Mouse (Mus musculus) heart, postnatal 0 days (tissue): ENCODE results near the gene Exoc3l. TPM values are rescaled to one million over a fixed set of nuclear protein-coding genes. Genes with fewer than 3 reads are reported as not detected.

ENCODE experiments used
- ATAC-seq: fragments of 200-750 bp; cut with Nextera tagmentation; 2 replicates; pipeline ENCODE4 v1.8.0; 2017; ENCODE audit warnings: low read depth, moderate number of reproducible peaks, moderate library complexity; ENCODE audit not compliant: insufficient read depth
- DNase-seq: peaks from one replicate; pipeline ENCODE4 v3.0.0-alpha.2; 2016; ENCODE audit warnings: low spot score
- H3K27ac ChIP-seq: fragments of 300-500 bp; sonication (generic); 2 replicates; pipeline ENCODE4 v1.5.1; 2014; ENCODE audit warnings: low read depth, mild to moderate bottlenecking
- H3K27me3 ChIP-seq: fragments of 300-500 bp; sonication (generic); 2 replicates; pipeline ENCODE4 v1.6.1; 2014; ENCODE audit warnings: low read length, mixed read lengths; ENCODE audit not compliant: control insufficient read depth, insufficient read depth
- H3K36me3 ChIP-seq: fragments of 300-500 bp; sonication (generic); replicated peaks from 2 replicates; pipeline ENCODE4 v1.6.1; 2014; ENCODE audit warnings: low read length, mixed read lengths; ENCODE audit not compliant: control insufficient read depth, insufficient read depth
- H3K4me1 ChIP-seq: fragments of 300-500 bp; sonication (generic); 2 replicates; pipeline ENCODE4 v1.6.1; 2014; ENCODE audit warnings: antibody characterized with exemption; ENCODE audit not compliant: control insufficient read depth, insufficient read depth
- H3K4me2 ChIP-seq: fragments of 300-500 bp; sonication (generic); 2 replicates; pipeline ENCODE4 v1.6.1; 2014; ENCODE audit warnings: low read depth, mild to moderate bottlenecking, low read length, moderate library complexity
- H3K4me3 ChIP-seq: fragments of 300-500 bp; sonication (generic); 2 replicates; pipeline ENCODE4 v1.5.1; 2014; ENCODE audit warnings: low read depth, low read length
- H3K9ac ChIP-seq: fragments of 300-500 bp; sonication (generic); replicated peaks from 2 replicates; pipeline ENCODE4 v1.6.1; 2014; ENCODE audit warnings: low read depth, low read length, mixed read lengths
- H3K9me3 ChIP-seq: fragments of 300-500 bp; sonication (generic); replicated peaks from 2 replicates; pipeline ENCODE4 v1.6.1; 2016; ENCODE audit warnings: low read length; ENCODE audit not compliant: control insufficient read depth
- CTCF ChIP-seq: IDR thresholded peaks from 2 replicates; pipeline ENCODE4 v1.5.1; 2016; ENCODE audit warnings: antibody characterized with exemption, control low read depth, low read depth
- EP300 ChIP-seq: IDR thresholded peaks from 2 replicates; pipeline ENCODE4 v1.6.1; 2016; ENCODE audit warnings: antibody characterized with exemption, low read depth
- WGBS: fragments of 180-500 bp; shearing (Covaris S2); extraction: QIAGEN DNeasy Blood & Tissue Kit; methylation state at CpG from one replicate; pipeline ENCODE4 v1.1.7; 2014; 5-methylcytosine and 5-hydroxymethylcytosine counted together
- polyA plus RNA-seq: library from polyadenylated mRNA; unstranded; fragments of >200 nt; fragmentation: Nextera tagmentation; extraction: Ambion mirVana; gene quantifications from 2 replicates; pipeline ENCODE4 v1.2.1, GENCODE M21; 2015
- total RNA-seq: library from RNA; depleted of rRNA; stranded (reverse); fragments of >200 nt; gene quantifications from 2 replicates; pipeline ENCODE4 v1.2.3, GENCODE M21; 2014; ENCODE audit warnings: low replicate concordance

Gene Exoc3l
- total and polyA plus RNA-seq, 2 experiments from 2014 or later = 9.5 to 10.6 TPM

DNA sequence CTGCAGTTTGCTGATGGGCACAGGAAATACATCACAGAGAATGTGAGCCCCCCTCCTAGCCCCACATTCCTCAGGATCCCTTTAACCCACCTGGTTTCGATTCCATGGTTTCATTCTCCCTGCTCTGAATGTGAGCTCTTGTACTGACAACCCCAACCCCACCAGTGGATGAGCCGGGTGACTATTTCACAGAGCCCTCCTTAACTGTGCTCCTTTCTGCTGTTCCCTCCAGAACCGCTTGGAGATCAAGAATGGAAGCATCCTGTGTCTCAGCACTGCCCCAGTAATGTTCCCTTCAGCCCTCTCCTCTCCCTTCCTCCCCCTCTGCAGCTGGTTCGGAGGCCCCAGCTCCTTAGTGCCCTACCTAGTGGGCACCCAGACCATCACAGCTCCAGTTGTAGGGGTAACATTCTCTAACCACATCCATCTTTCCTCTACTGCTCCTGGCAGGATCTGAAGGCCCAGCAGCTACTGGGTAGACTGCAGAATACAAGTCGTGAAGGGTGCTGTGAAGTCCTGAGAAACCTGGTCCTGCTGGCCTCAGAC is 10.3 kb upstream of the Exoc3l start:
- peak overlapping the region; percentile 40 for H3K4me3 ChIP-seq
- peak overlapping the region; percentile 76 for H3K4me2 ChIP-seq
- peak overlapping the region; percentile 66 for H3K27ac ChIP-seq

DNA sequence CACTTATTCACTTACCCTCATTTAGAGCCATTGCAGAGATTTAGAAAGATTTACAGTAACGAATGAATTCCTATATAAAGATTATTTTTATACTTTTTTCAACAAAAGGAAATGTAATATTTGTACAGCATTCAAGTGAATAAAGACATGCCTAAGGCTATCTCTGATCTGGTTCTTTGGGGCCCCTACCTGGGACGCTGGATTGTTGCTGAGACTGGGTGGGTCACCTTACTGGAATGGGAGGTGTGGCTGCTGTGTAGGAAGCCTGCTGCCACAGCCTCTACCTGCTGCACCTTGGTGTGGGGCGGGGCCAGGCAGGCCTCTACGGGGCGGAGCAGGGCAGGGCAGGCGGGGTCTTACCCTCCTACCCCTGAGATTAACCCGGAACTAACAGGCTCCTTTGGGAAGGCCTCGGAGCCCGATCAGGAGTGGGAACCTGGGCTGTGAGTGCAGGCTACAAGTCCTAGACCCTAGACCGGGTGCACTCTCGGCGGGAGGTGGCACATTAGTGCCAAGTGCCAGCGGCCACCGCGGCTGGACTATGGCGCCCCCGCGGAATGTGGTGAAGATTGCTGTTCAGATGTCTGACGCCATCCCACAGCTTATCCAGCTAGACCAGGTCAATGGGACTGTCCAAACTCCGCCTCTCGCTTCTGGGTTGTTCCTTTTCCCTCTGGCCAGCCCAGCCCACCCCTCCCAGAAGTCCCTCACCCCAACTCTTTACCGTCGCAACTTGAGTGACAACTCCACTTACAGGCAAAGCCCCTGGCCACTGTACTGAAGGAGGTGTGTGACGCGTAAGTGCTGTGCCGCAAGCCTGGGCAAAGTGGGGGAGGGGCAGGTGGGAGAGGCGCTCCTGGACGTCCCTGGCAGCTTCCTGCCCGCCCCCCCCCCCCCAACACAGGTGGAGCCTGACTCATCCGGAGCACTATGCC is 9.6 kb upstream of the Exoc3l start, which contains the start of gene Elmo3:
Gene Elmo3 (plus strand): TSS at position 391 of the 935 bp plus-strand sequence.
- Histone ChIP-seq H3K27ac (peak within 1 kb of the TSS; percentile 66), H3K9me3 (no peaks in the 10 kb centered on the region), H3K4me2 (peak within 1 kb of the TSS; percentile 76), H3K36me3 (peaks cover 47% of the 10 kb centered on the region), H3K4me1 (peaks cover 24% of the 10 kb centered on the region; the same call in 1 of the 2 replicates), H3K9ac (peak within 1 kb of the TSS; percentile 56), H3K4me3 (peak within 1 kb of the TSS; percentile 40), H3K27me3 (no peaks in the 10 kb centered on the region)
- 7% methylated on average over 29 of the region's 30 CpGs for WGBS
- peak; percentile 56 for ATAC-seq
- TF ChIP-seq CTCF = no peak
- no peak for TF ChIP-seq EP300
- DNase-seq = peak; percentile 65

More for the DNA sequence above, 10.3 kb upstream of the Exoc3l start:
- H3K9ac ChIP-seq = no peak overlapping the region
- H3K27me3 ChIP-seq = no peaks in the 10 kb centered on the region
- peaks cover 24% of the 10 kb centered on the region; the same call in 1 of the 2 replicates for H3K4me1 ChIP-seq
- TF ChIP-seq EP300 (no peak), CTCF (no peak)
- no peaks in the 10 kb centered on the region for H3K9me3 ChIP-seq
- WGBS = 40% methylated on average over 5 of the region's 5 CpGs
- no peak for DNase-seq
- peak; percentile 12; the same call in 1 of the 2 replicates for ATAC-seq
- H3K36me3 ChIP-seq = peaks cover 39% of the 10 kb centered on the region

GRCm38 (mm10) chr8:105304325-105305210 is 8.7 kb upstream of the Exoc3l start:
- Histone ChIP-seq H3K9me3 (no peaks in the 10 kb centered on the region), H3K4me3 (no peak overlapping the region), H3K4me2 (no peak overlapping the region), H3K4me1 (peaks cover 24% of the 10 kb centered on the region; the same call in 1 of the 2 replicates), H3K27me3 (no peaks in the 10 kb centered on the region), H3K27ac (peak overlapping the region; percentile 66; the same call in 1 of the 2 replicates), H3K36me3 (peaks cover 54% of the 10 kb centered on the region), H3K9ac (no peak overlapping the region)
- no peak for TF ChIP-seq CTCF
- TF ChIP-seq EP300 = no peak
- DNase-seq (no peak), ATAC-seq (peak; percentile 22; the same call in 1 of the 2 replicates)
- WGBS = 33% methylated on average over 9 of the region's 9 CpGs

DNA sequence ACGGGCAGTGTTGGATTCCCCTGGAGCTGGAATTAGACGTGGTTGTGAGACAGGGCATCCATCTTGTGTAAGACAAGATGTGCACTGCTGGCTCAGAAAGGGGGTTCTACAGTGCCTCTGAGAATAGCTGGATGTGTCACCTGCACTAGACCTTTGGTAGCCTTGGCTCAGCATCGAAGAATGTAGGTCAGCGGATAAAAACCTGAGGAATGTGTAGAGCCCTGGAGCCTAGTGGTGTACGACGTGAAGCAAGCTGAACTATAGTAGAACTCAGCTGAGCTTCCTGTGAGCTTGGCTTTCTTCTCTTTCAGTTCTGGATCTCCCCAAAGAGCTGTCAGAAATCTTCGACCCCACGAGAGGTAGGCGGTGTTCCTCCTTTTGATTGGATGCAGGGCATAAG is 8.0 kb upstream of the Exoc3l start:
- Histone ChIP-seq H3K4me2 (no peak overlapping the region), H3K9me3 (no peaks in the 10 kb centered on the region), H3K9ac (no peak overlapping the region), H3K36me3 (peaks cover 52% of the 10 kb centered on the region), H3K4me1 (peaks cover 25% of the 10 kb centered on the region), H3K27ac (peak overlapping the region; percentile 46; the same call in 1 of the 2 replicates), H3K4me3 (no peak overlapping the region), H3K27me3 (no peaks in the 10 kb centered on the region)
- 49% methylated on average over 9 of the region's 9 CpGs for WGBS
- DNase-seq (no peak), ATAC-seq (peak; percentile 34; the same call in 1 of the 2 replicates)
- TF ChIP-seq EP300 = no peak
- TF ChIP-seq CTCF = no peak

DNA sequence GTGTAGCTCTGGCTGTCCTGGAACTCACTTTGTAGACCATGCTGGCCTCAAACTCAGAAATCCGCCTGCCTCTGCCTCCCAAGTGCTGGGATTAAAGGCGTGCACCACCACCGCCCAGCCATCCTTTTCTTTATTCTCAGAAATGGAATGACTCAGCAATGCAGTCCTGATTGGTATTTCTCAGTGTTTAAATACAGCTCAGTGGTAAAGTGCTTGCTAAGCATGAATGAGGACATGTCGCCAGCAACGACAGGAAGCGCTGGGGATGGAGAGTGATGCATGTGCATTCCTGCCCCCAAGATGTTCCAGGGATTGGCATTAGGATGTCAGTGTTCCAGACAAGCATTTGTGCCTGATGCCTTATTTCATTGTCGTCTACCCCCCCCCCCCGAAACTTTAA is 7.5 kb upstream of the Exoc3l start:
- 78% methylated on average over 8 of the region's 8 CpGs for WGBS
- Histone ChIP-seq H3K9me3 (no peaks in the 10 kb centered on the region), H3K27ac (0 out of 2 replicates have a peak overlapping the region, but pooled peaks have one; percentile 22), H3K4me3 (no peak overlapping the region), H3K4me1 (peaks cover 30% of the 10 kb centered on the region), H3K27me3 (no peaks in the 10 kb centered on the region), H3K36me3 (peaks cover 51% of the 10 kb centered on the region), H3K9ac (no peak overlapping the region), H3K4me2 (no peak overlapping the region)
- DNase-seq (no peak), ATAC-seq (no peak)
- TF ChIP-seq EP300 (no peak), CTCF (no peak)
